Mouse (Mus musculus) midbrain, embryonic 12.5 days (tissue): ENCODE measurements around the gene Trabd. TPM values are rescaled to one million over a fixed set of nuclear protein-coding genes. Genes with fewer than 3 reads are reported as not detected.

ENCODE experiments used
- ATAC-seq: fragments of 200-750 bp; cut with Nextera tagmentation; 2 replicates; pipeline ENCODE4 v1.8.0; 2017; ENCODE audit warnings: low read depth, moderate TSS enrichment, moderate library complexity; ENCODE audit not compliant: low FRiP score
- H3K27ac ChIP-seq: fragments of 300-500 bp; sonication (generic); replicated peaks from 2 replicates; pipeline ENCODE4 v1.5.1; 2016; ENCODE audit warnings: mild to moderate bottlenecking
- H3K27me3 ChIP-seq: fragments of 300-500 bp; sonication (generic); 2 replicates; pipeline ENCODE4 v1.6.1; 2016; ENCODE audit warnings: mild to moderate bottlenecking
- H3K36me3 ChIP-seq: fragments of 300-500 bp; sonication (generic); 2 replicates; pipeline ENCODE4 v1.6.1; 2016
- H3K4me1 ChIP-seq: fragments of 300-500 bp; sonication (generic); 2 replicates; pipeline ENCODE4 v1.6.1; 2016
- H3K4me2 ChIP-seq: fragments of 300-500 bp; sonication (generic); replicated peaks from 2 replicates; pipeline ENCODE4 v1.6.1; 2016; ENCODE audit warnings: mild to moderate bottlenecking, moderate library complexity
- H3K4me3 ChIP-seq: fragments of 300-500 bp; sonication (generic); 2 replicates; pipeline ENCODE4 v1.5.1; 2016; ENCODE audit warnings: mild to moderate bottlenecking
- H3K9ac ChIP-seq: fragments of 300-500 bp; sonication (generic); replicated peaks from 2 replicates; pipeline ENCODE4 v1.6.1; 2016; ENCODE audit warnings: mild to moderate bottlenecking, moderate library complexity
- H3K9me3 ChIP-seq: fragments of 300-500 bp; sonication (generic); 2 replicates; pipeline ENCODE4 v1.6.1; 2016; ENCODE audit warnings: mild to moderate bottlenecking
- WGBS: fragments of 180-500 bp; shearing (Covaris S2); methylation state at CpG from one replicate; pipeline ENCODE4 v1.1.7; 2016; 5-methylcytosine and 5-hydroxymethylcytosine counted together
- polyA plus RNA-seq: library from polyadenylated mRNA; unstranded; fragments of >200 nt; fragmentation: Nextera tagmentation; extraction: Ambion mirVana; gene quantifications from 2 replicates; pipeline ENCODE4 v1.2.1, GENCODE M21; 2016

The Trabd gene
- polyA plus RNA-seq, 1 experiment from 2014 or later: 47.9 TPM

GRCm38 (mm10) chr15:89063001-89063400 lies 11.9 kb upstream of the Trabd start:
- ATAC-seq: no peak

DNA sequence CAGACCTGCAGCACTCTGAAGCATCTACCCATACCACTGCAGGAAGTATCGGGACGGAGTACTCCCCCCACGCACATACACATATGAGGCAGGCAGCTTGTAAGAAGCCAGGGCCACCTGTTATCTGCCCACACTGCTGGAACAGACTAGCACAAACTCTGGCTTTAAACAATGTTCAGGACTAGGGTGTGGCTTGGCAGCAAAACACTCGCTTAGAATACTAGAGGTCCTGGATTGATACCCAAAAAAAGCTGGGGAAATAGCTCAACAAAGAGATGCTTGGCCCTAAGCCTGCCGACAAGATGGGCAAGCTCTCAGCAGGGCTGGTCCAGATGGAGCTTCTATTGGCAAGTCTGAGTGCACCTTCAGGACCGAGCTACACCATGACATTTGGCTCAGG lies 11.4 kb upstream of the Trabd start:
- Histone ChIP-seq H3K4me2 (no peak overlapping the region), H3K4me3 (no peak overlapping the region), H3K9ac (no peak overlapping the region), H3K27ac (no peak overlapping the region), H3K4me1 (peaks cover 12% of the 10 kb centered on the region), H3K36me3 (no peaks in the 10 kb centered on the region), H3K27me3 (peaks cover 89% of the 10 kb centered on the region), H3K9me3 (no peaks in the 10 kb centered on the region)
- no peak for ATAC-seq
- 77% methylated on average over 6 of the region's 6 CpGs for WGBS

More at GRCm38 (mm10) chr15:89063001-89063400, 11.9 kb upstream of the Trabd start:
- H3K9me3 ChIP-seq: no peaks in the 10 kb centered on the region
- H3K4me3 ChIP-seq: no peak overlapping the region
- no peak overlapping the region for H3K9ac ChIP-seq
- H3K27me3 ChIP-seq: peaks cover 89% of the 10 kb centered on the region
- WGBS: 82% methylated on average over 7 of the region's 7 CpGs
- peaks cover 12% of the 10 kb centered on the region for H3K4me1 ChIP-seq
- no peak overlapping the region for H3K4me2 ChIP-seq
- no peaks in the 10 kb centered on the region for H3K36me3 ChIP-seq
- no peak overlapping the region for H3K27ac ChIP-seq

- ATAC-seq: no peak
- no peak overlapping the region for H3K4me2 ChIP-seq
- peaks cover 94% of the 10 kb centered on the region for H3K27me3 ChIP-seq
Measured at GRCm38 (mm10) chr15:89064891-89065290, 10.0 kb upstream of the Trabd start.

GRCm38 (mm10) chr15:89067609-89068008 lies 7.3 kb upstream of the Trabd start:
- ATAC-seq: no peak
- Histone ChIP-seq H3K4me3 (0 out of 2 replicates have a peak overlapping the region, but pooled peaks have one; percentile 10), H3K36me3 (no peaks in the 10 kb centered on the region), H3K27ac (no peak overlapping the region), H3K9me3 (no peaks in the 10 kb centered on the region), H3K4me2 (no peak overlapping the region; the same call in none of the 2 replicates), H3K9ac (0 out of 2 replicates have a peak overlapping the region, but pooled peaks have one; percentile 24), H3K27me3 (peaks cover 78% of the 10 kb centered on the region), H3K4me1 (no peaks in the 10 kb centered on the region)
- WGBS: 40% methylated on average over 35 of the region's 35 CpGs

More at GRCm38 (mm10) chr15:89064891-89065290, 10.0 kb upstream of the Trabd start:
- Histone ChIP-seq H3K9me3 (no peaks in the 10 kb centered on the region), H3K27ac (no peak overlapping the region), H3K4me1 (peaks cover 4% of the 10 kb centered on the region; the same call in 1 of the 2 replicates), H3K36me3 (no peaks in the 10 kb centered on the region), H3K9ac (no peak overlapping the region), H3K4me3 (no peak overlapping the region)
- WGBS: 92% methylated on average over 5 of the region's 5 CpGs

DNA sequence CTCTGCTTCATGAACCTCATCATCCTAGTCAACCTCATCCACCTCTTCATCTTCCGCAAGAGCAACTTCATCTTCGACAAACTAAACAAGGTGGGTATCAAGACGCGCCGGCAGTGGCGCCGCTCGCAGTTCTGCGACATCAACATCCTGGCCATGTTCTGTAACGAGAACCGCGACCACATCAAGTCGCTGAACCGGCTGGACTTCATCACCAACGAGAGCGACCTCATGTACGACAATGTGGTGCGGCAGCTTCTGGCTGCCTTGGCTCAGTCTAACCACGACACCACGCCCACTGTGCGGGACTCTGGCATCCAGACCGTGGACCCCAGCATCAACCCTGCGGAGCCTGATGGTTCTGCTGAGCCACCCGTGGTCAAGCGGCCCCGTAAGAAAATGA lies 6.7 kb upstream of the Trabd start:
- H3K9me3 ChIP-seq: no peaks in the 10 kb centered on the region

GRCm38 (mm10) chr15:89069336-89069840 lies 5.5 kb upstream of the Trabd start:
- Histone ChIP-seq H3K4me1 (no peaks in the 10 kb centered on the region; the same call in 1 of the 2 replicates), H3K36me3 (no peaks in the 10 kb centered on the region), H3K9ac (no peak overlapping the region; the same call in 1 of the 2 replicates), H3K4me2 (no peak overlapping the region), H3K9me3 (no peaks in the 10 kb centered on the region), H3K27me3 (peaks cover 62% of the 10 kb centered on the region), H3K27ac (no peak overlapping the region), H3K4me3 (no peak overlapping the region)
- 79% methylated on average over 19 of the region's 19 CpGs for WGBS
- ATAC-seq: no peak

More for the DNA sequence above, 6.7 kb upstream of the Trabd start:
- Histone ChIP-seq H3K9ac (0 out of 2 replicates have a peak overlapping the region, but pooled peaks have one; percentile 24), H3K27ac (no peak overlapping the region), H3K4me2 (no peak overlapping the region), H3K36me3 (no peaks in the 10 kb centered on the region), H3K27me3 (peaks cover 72% of the 10 kb centered on the region), H3K4me3 (no peak overlapping the region), H3K4me1 (no peaks in the 10 kb centered on the region)
- no peak for ATAC-seq
- 44% methylated on average over 26 of the region's 26 CpGs for WGBS

DNA sequence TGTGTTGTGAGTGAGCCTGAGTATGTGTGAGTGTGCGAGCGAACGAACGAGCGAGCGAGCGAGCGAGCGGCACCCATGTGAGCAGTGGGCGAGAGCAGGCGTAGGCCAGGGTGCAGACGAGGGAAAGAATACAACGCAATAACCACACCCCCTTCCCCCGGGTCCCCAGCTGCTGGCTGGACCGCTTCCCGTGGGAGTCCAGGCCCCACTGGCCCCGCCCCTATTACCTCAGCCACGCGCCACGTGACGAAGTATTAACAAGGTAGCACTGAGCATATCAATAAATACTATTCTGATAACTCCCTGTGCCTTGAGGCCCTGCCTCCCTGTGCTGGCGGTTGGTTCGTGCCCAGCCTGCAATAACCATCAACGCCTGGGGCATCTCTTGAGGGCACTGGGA lies 4.3 kb upstream of the Trabd start:
- Histone ChIP-seq H3K27ac (no peak overlapping the region), H3K36me3 (no peaks in the 10 kb centered on the region), H3K9me3 (no peaks in the 10 kb centered on the region), H3K27me3 (peaks cover 52% of the 10 kb centered on the region), H3K4me1 (peaks cover 12% of the 10 kb centered on the region), H3K4me2 (no peak overlapping the region), H3K4me3 (no peak overlapping the region), H3K9ac (no peak overlapping the region)
- 81% methylated on average over 24 of the region's 24 CpGs for whole genome bisulfite sequencing
- ATAC-seq: no peak

DNA sequence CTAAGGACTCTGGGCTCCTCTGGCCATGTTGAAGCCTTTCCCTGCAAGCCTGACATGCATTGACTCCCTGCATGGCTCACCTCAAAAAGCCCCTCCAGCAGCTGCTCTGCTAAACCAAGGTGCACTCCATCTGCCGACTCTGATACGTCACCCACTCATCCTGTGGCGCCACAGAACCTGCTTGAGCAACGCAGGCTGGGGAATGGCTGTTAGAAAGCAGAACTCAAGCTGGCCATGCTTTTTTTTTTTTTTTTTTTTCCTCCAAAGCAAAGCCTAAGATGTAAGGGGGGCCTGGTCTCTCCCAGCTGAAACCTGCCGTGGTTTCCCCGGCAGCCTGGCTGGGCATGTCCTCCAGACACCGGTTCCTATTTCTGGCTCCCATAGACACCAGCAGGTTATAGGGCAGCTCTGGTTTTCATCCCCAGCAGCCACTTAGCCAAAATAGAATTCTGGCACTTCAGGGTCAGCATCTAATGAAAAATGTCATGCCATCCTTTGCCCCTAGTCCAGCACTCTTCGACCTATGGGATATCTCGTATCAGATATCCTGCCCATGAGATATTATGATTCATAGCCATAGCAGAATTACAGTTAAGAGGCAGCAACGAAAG lies 826 bp upstream of the Trabd start:
- Histone ChIP-seq H3K4me1 (peaks cover 34% of the 10 kb centered on the region), H3K4me2 (no peak overlapping the region), H3K36me3 (no peaks in the 10 kb centered on the region), H3K27ac (peak overlapping the region; percentile 83; the same call in 1 of the 2 replicates), H3K27me3 (peaks cover 17% of the 10 kb centered on the region), H3K4me3 (no peak overlapping the region), H3K9ac (peak overlapping the region; percentile 93; the same call in 1 of the 2 replicates), H3K9me3 (no peaks in the 10 kb centered on the region)
- 83% methylated on average over 10 of the region's 10 CpGs for WGBS
- ATAC-seq: no peak

DNA sequence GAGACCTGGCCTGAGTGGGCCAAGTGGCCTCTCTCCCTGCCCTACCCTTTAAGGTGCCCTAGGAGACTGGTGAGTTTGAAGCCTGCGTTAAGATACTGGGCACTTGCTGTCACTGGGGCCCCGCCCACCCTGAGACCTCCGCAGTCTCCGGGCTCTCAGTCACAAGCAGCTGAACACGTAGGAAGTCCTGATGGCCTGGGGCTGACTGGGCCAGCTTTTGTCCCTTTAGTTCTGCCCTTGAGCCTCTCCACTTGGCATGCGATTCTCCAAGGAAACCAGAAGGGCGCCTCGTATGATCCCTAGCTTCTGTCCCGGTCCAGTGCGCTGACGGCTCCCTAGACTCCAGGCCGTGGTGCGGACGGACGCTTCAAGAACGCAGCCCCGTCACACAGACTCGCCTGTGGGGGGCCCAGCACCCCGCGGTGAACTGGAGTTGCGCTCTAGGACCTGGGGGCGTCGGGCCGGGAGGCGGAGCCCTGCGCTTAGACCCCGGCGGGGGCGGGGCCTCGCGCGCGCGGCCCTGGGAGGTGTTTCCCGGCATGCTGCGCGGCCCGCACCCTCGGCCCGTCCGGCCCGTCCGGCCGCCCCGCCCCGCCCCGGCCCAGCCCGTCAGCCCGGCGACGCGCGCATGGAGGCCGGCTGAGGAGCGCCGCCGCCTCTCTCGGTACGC lies 689 bp downstream of the Trabd start:
- H3K27ac ChIP-seq: peak overlapping the region; percentile 83
- H3K36me3 ChIP-seq: 0 out of 2 replicates have a peak, but pooled peaks cover 4% of the 10 kb centered on the region
- WGBS: under 1% methylated on average over 27 of the region's 59 CpGs
- peak overlapping the region; percentile 84 for H3K4me3 ChIP-seq
- peak overlapping the region; percentile 82 for H3K4me2 ChIP-seq
- ATAC-seq: peak; percentile 92
- peak overlapping the region; percentile 93 for H3K9ac ChIP-seq
- no peaks in the 10 kb centered on the region for H3K9me3 ChIP-seq
- 0 out of 2 replicates have a peak, but pooled peaks cover 6% of the 10 kb centered on the region for H3K27me3 ChIP-seq
- H3K4me1 ChIP-seq: peaks cover 34% of the 10 kb centered on the region

- Histone ChIP-seq H3K27me3 (0 out of 2 replicates have a peak, but pooled peaks cover under 1% of the 10 kb centered on the region), H3K4me2 (peak overlapping the region; percentile 82), H3K4me3 (peak overlapping the region; percentile 84), H3K36me3 (peaks cover 9% of the 10 kb centered on the region; the same call in 1 of the 2 replicates), H3K9me3 (no peaks in the 10 kb centered on the region), H3K27ac (peak overlapping the region; percentile 83), H3K4me1 (peaks cover 34% of the 10 kb centered on the region), H3K9ac (peak overlapping the region; percentile 93)
- under 1% methylated on average over 25 of the region's 39 CpGs for WGBS
- ATAC-seq: peak; percentile 73; the same call in 1 of the 2 replicates
Measured at GRCm38 (mm10) chr15:89076156-89076731, 1.3 kb downstream of the Trabd start.

DNA sequence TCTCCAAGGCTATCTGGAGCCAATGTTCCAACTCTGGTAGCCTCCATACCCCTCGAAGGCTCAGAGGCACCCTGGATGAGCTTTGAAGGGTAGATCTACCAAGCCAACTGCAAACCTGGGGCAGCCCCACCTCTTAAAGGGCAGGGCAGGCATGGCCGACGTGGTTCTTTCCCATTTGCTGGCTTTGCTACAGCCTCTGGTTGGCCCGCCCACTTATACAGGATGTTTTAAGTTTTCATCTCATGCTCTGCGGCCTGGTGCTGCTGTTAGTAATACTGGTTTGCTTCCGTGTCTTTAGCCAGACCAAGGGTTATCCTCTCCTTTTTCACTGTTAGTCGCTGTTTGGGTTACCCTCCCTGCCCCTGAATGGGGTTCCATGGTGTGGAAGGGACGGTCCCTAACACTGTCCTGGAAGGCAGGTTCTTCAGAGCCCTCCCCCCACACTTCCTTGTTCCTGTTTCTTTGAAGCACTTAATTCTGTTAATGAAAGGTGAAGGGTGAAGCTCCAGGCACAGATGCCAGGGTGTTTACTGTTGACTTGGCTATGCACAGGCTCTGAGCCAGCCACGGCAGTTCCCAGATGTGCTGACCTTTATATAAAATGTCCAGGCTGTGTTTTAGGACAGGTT lies 3.4 kb downstream of the Trabd start:
- Histone ChIP-seq H3K36me3 (peaks cover 30% of the 10 kb centered on the region), H3K4me3 (no peak overlapping the region), H3K4me2 (no peak overlapping the region; the same call in 1 of the 2 replicates), H3K4me1 (peaks cover 34% of the 10 kb centered on the region), H3K9ac (no peak overlapping the region), H3K27me3 (no peaks in the 10 kb centered on the region), H3K27ac (no peak overlapping the region), H3K9me3 (no peaks in the 10 kb centered on the region)
- WGBS: 82% methylated on average over 9 of the region's 9 CpGs
- ATAC-seq: no peak
